Comparison of ENCODE assay signal across 8 mouse cellular contexts in the genomic region with DNA sequence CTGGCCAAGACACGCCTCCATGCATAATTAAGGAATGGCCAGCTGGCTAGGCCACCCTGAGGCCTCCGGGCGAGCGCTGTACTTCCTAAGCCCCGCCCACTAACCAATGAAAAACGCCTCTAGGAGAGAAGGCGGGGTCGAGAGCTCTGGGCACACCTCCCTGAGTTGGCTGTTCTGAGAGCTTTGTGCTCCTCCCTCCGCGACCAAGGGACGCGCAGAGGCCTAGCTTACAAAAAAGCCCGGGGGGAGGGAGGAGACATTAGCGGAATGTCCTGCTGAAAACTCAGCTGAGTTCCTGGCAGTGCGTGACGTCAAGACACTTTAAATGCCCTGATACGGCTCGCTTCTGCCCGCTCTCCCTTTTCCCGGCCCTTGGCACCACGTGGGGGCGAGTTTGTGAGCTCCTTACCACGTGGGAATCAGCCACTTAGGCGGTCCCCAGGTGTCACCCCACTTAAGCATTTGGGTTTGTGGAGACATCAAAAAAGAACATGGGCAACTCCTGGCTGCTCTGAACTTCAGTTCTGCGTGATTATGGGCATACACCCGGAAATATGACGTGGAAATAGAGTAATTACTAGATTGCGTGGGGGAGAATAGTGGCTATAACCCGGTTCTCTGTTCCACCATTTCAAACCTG. TPM values are rescaled to one million over a fixed set of nuclear protein-coding genes. Genes with fewer than 3 reads are reported as not detected.
DNase-seq lines count a peak whose midpoint lies in the region; ATAC-seq and TF ChIP-seq lines count a peak whose summit lies in the region.

Gene Stat3, minus strand, starts transcription at position 29 of the 640 bp plus-strand sequence.

- TF ChIP-seq CTCF in G1E (IDR thresholded peaks at IDR 0.05; ENCODE audit: low read depth, low read length): no peak

- ATAC-seq in G1E (ENCODE audit: extremely low read depth, insufficient number of reproducible peaks, low FRiP score, poor library complexity, severe bottlenecking): peak; percentile 95
- peak; percentile 95 for ATAC-seq in forebrain, embryonic 15.5 days (replicated peaks)
- ATAC-seq in lung, embryonic 15.5 days (ENCODE audit: borderline replicate concordance, extremely low read depth, low FRiP score, low TSS enrichment): peak; percentile 99

- peak; percentile 94 for DNase-seq in G1E (ENCODE audit: low spot score)
- peak; percentile 98 for DNase-seq in cerebellum, adult 11-12 months
- peak; percentile 100 for DNase-seq in heart, postnatal 4 days
- DNase-seq in layer of hippocampus, adult 8-10 months (ENCODE audit: low spot score in 2 of 2): peak; percentile 99 to 100
- DNase-seq in ovary, adult 18-20 months (ENCODE audit: low spot score): peak; percentile 98
- peak; percentile 100 for DNase-seq in thymus, postnatal 0 days (ENCODE audit: low spot score)

- peaks cover 49% of the 10 kb centered on the region for H3K4me1 ChIP-seq in G1E (ENCODE audit: insufficient read depth, low read depth, low read length)
- peaks cover 29% of the 10 kb centered on the region for H3K4me1 ChIP-seq in forebrain, embryonic 15.5 days
- peaks cover 25% of the 10 kb centered on the region for H3K4me1 ChIP-seq in lung, embryonic 15.5 days

- H3K4me3 ChIP-seq in G1E (ENCODE audit: low read depth, low read length): peak within 1 kb of the TSS; percentile 99
- H3K4me3 ChIP-seq in forebrain, embryonic 15.5 days: peak within 1 kb of the TSS; percentile 68
- H3K4me3 ChIP-seq in lung, embryonic 15.5 days: peak within 1 kb of the TSS; percentile 93

- H3K9ac ChIP-seq in forebrain, embryonic 15.5 days (replicated peaks): peak within 1 kb of the TSS; percentile 67
- H3K9ac ChIP-seq in lung, embryonic 15.5 days: peak within 1 kb of the TSS; percentile 88

- H3K9me3 ChIP-seq in G1E (replicated peaks): peaks cover 1% of the 10 kb centered on the region
- no peaks in the 10 kb centered on the region for H3K9me3 ChIP-seq in forebrain, embryonic 15.5 days
- H3K9me3 ChIP-seq in lung, embryonic 15.5 days: no peaks in the 10 kb centered on the region

- under 1% methylated on average over 29 of the region's 29 CpGs for WGBS in forebrain, embryonic 15.5 days
- WGBS in lung, embryonic 15.5 days: under 1% methylated on average over 28 of the region's 29 CpGs

- H3K36me3 ChIP-seq in G1E (replicated peaks): peaks cover 10% of the 10 kb centered on the region
- H3K36me3 ChIP-seq in forebrain, embryonic 15.5 days: no peaks in the 10 kb centered on the region
- H3K36me3 ChIP-seq in lung, embryonic 15.5 days: no peaks in the 10 kb centered on the region

- peak within 1 kb of the TSS; percentile 60 for H3K4me2 ChIP-seq in forebrain, embryonic 15.5 days (replicated peaks)
- peak within 1 kb of the TSS; percentile 86 for H3K4me2 ChIP-seq in lung, embryonic 15.5 days

- no peaks in the 10 kb centered on the region for H3K27me3 ChIP-seq in G1E (ENCODE audit: insufficient read depth, low read length)
- peaks cover 5% of the 10 kb centered on the region; the same call in 1 of the 2 replicates for H3K27me3 ChIP-seq in forebrain, embryonic 15.5 days
- H3K27me3 ChIP-seq in lung, embryonic 15.5 days: no peaks in the 10 kb centered on the region

- H3K27ac ChIP-seq in forebrain, embryonic 15.5 days (replicated peaks): peak within 1 kb of the TSS; percentile 66
- peak within 1 kb of the TSS; percentile 88 for H3K27ac ChIP-seq in lung, embryonic 15.5 days

RNA-seq across cellular contexts. Expression of gene Stat3, which starts in this region (rescaled TPM):
- total RNA-seq in G1E (2014; fragmentation: Nextera tagmentation) (81.1 and 87.5 TPM in 2 replicates), G1E (2017) (69.3 and 70.3 TPM in 2 replicates)
- polyA plus RNA-seq in G1E (2012): 42.1 and 63.5 TPM in 2 replicates
- polyA plus RNA-seq in forebrain, embryonic 15.5 days (2015; fragmentation: Nextera tagmentation; extraction: Ambion mirVana): 31.1 and 32.3 TPM in 2 replicates
- 100 to 1,000 TPM; 111 to 115 TPM for total RNA-seq in heart, postnatal 4 days (2021)
- total RNA-seq in layer of hippocampus, adult 8-10 months (2022): 10 to 100 TPM; 42.9 to 75.3 (median 52.9) TPM
- polyA plus RNA-seq in lung, embryonic 15.5 days (2015; fragmentation: Nextera tagmentation; extraction: Ambion mirVana): 41.2 and 53.4 TPM in 2 replicates
- polyA plus RNA-seq in thymus, postnatal 0 days (2015; fragmentation: Nextera tagmentation; extraction: Ambion mirVana): 79.7 and 84.2 TPM in 2 replicates

Comparison
In these comparisons a context has a peak if more than half of its experiments do, and no peak if none do; other contexts are left out.
1. Peak in every context shown above with its lines: DNase-seq, ATAC-seq, H3K4me3 ChIP-seq and H3K27ac ChIP-seq.